Mouse (Mus musculus): ENCODE measurements at regions not wholly inside any gene's neighbourhood (a gene's known extent, or its start where the extent isn't known, plus 50 kb on each side); places are given as distances from the start of the nearest gene placed in this dataset.

DNA sequence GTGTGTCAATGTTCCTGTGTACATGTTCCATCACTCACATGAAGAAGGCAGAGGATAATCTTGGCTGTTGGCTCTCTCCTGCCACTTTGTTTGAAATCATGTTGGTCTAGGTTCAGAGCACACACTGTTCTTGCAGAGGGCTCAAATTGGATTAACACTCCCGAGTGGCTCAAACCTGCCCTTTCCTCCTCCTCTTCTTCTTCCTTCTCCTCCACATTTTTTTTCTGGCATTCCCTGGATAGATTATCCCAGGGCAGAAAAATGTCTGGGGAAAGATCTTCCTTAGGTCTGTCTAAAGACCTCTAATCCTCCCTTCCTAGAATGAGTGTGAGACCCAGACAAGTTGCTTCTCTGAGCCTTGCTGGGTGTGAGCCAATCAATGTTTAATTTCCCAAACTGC, 594.4 kb upstream of the 3110018I06Rik start:
- DNase-seq = no peak

DNA sequence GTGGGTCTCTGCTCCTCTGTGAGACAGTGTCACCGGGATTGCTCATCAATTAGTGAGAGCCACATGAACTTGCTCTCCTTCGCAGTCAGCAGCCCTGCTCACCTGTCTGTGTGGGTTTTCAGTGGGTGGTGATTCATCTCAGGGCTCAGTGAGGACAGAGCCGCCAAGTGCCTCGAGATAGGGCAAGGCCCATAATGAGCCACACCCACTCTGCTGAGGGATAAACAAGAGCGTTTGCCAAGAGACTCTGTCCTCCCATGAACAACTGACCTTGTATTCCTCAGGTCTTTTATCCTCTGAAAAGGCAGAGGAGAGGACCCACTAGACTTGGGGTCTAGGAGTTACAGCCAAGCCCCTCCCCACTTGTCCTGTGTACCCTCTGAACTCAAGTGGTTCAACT, 584.2 kb upstream of the 3110018I06Rik start:
- no peak for DNase-seq

DNA sequence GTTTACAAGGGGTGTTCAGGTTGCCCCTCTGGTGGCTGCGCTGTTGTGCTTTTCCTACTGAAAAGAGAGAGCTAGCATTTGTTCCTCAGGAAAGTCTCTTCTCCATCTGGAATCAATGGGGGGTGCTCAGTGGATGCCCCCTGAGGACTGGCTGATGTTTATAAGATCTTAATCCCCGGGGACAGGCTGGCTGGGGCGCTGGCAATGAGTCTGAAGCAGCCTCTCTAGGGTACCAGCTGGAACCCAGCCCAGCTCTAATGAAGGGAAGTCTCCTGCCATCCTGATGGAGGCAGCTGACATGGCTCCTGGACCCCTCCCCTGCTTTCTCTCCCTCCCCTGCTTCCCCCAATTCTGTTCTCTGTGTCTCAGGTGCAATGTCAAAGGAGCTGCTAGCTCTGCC, 575.6 kb upstream of the 3110018I06Rik start:
- DNase-seq = no peak

DNA sequence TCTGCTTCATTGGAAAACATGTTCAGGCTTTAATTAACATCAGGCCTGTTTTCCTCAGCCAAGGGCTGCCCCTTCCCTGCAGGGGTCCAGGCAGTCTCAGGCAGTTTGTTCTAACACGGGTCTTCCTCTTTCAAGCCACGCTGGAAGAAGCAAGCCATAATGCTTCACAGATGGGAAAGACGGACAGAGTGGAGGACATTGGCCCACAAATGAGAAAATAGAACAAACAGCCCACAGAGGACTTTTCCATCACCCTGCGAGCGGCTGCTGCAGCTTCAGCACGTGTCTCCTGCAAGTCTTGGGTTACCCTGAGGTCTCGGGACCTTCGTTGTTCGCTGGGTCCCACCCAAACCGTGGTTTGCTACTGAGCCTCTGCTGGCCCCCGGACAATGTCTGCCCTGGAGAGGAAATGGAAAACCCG, 565.9 kb upstream of the 3110018I06Rik start:
- peak; percentile 39 for DNase-seq

DNA sequence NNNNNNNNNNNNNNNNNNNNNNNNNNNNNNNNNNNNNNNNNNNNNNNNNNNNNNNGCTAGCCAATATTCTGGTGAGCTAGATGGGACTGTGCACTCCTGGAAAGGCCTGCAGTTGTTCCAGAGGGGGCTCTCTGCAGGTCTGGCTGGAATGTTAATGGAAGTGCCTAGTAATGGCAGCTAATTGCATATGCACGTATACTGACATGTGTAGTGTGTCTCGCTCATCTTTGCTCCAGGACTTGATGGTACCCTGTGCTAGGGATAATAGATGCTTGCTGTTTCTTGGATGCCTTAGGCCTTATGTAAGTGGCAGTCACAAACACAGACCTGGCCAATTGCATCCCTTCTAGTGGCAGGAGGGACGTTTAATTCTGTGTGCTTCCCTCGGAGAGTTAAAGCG, 560.0 kb upstream of the 3110018I06Rik start:
- DNase-seq = no peak

DNA sequence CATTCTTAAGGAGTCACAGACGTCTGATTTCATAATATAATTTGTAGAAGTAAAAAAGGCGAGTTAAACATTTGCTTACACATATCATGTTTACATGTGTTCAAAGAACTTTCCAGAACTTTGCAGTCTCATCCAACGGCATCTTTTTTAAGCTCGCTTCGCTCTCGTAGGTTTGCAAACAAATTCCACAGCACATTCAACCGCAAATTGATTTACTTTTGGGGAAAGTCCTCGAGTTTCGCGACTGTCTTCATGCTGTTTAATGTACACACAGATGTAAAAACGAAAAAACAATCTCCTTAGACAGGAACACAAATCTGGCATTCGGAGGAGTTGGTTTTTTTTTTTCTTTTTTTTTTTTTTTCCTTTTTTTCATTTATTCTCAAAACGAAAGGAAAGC, 559.3 kb upstream of the 3110018I06Rik start:
- no peak for DNase-seq

DNA sequence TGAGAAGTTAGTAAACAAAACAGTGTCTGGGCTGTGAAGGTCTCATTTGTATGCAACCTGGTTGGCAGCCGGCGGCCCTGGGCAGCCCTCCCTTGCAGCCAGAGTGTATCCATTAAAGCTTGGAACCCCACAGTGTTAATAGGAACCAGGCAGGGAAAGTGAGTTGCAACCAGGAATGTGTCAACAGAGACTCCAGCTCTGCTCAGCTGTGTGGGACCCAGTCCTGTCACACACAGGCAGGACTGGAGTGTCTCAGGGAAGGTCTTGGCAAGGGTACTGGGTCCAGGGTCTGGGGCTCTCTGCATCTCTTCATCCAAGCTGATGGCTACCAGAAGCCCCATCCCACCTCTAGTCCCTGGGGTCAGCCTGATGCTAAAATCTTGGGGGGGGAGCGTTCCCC, 556.8 kb upstream of the 3110018I06Rik start:
- no peak for DNase-seq

DNA sequence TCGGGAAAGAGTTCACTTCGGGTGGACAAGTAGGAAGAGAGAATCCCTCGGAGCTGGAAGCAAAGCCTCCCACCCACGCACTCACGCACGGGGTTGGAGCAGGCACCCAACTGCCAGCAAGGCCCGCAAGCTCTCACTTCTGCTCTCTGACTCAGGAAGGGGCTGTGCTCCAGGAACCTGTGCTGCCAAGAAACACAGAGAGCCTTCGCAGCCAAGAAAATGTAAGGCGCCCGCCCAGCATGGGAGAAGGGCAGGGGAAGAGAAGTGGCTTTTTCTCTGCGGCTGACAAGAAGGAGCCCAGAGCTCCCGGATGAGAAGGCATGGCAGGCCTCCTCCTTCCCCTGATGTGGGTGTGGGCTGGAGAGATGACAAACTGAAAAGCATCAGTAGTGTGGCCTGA, 549.1 kb upstream of the 3110018I06Rik start:
- DNase-seq = peak; percentile 18

DNA sequence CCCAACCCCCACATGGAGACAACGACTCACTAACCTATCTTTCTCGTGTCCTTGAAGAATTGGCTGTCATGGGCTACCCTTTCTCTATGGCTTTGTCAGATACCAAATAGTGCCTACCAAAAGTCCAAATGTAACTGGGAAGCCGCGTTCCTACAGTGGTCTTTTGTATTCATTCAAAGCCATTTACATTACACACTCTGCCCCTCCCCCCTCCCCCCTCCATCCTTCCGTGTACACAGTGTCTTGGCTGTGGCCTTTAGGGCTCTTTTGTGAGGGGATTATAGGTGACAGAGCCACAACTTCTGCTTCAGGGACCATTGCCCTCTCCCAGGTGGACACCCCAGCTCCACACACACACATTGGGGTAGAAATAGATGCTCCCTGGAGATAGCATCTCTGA, 544.6 kb upstream of the 3110018I06Rik start:
- no peak for DNase-seq

DNA sequence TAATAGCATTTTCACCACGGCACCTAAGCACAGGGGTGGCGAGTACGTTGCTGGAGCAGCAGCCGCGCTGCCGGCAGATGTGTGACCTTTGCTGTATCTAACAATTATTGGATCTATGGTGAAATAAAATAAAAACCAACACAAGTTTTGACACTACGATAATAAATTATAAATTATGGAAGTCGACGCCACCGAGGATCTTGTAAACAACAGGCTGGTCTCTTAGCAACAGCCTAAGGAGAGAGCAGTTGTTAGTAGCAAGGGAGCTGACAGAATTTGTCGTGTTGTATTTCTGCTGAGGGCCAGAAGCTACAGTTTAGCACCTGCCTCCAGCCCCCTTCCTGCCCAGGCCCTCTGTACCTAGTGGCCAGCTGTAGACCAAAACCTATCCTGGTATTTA, 535.8 kb upstream of the 3110018I06Rik start:
- no peak for DNase-seq

DNA sequence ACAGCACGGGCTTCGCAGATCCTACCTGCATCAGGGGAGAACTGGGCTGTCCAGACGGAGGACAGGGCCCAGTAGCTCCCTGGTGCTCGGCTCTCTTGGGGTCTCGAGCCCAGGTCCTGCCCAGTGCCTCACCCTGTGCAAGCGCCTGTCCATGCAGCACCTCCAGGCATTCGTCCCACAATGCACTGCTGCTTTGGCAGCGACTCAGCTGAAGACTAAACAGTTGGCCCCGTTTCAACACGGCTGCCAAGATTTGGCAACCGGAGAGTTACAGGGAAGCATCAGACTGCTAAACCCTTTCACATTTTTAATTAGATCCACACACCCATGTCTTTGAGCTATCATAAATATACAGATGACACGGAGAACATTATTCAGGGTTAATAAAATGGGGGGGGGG, 532.7 kb upstream of the 3110018I06Rik start:
- DNase-seq = peak; percentile 47

DNA sequence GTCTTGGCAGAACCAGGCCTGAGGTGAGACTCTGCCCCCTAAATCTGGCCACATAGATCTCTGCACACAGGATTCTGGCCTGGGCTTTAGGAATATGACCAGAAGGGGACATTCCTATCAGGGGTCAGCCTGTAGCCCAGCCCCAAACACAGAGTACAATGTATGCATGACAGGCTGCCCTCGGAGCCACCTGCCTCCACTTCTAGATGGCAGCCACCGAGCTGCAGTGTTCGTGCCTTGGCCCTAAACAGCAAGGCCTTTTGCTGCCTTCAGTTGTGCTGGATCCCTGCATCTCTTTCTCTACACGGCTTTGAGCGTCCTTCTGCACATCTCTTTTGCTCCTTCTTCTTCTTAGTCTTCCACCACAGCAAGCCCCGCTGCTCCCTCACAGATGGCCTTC, 532.2 kb upstream of the 3110018I06Rik start:
- no peak for DNase-seq

DNA sequence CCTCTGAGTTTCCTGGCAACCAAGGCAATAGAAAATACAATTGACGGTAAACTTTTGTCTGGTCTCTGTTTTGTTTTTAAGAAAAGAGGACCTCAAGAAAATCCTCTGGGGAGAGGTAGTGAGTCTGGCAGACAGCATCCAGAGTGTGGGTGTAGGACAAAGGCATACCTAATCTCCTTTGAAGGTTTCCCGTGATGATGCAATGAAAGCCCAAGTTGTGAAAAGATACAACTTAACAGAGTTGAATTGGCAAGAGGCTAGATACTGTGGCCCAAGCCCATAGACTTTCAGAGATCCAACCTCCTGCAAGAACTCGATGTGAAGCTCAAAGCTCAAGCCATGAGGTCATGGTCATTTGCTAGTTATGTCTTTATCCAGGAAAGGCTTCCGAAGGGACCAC, 526.4 kb upstream of the 3110018I06Rik start:
- DNase-seq = no peak

DNA sequence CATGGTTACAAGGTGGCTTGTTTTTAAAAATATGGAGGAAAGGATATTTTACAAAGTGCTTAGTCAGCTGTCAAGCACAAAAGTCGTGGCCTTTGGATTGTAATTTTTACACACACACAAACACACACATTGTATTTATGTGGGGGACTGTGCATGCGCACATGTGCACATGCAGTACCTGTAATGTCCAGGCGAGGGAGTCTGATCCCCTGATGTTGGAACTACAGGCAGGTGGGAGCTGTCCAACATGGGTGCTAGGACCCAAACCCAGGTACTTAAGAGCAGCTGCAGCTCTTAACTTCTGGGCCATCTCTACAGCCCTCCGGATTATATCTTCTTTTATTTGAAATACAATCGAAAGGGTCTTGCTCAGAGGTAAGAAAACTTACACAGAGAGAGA, 524.7 kb upstream of the 3110018I06Rik start:
- DNase-seq = peak; percentile 13

DNA sequence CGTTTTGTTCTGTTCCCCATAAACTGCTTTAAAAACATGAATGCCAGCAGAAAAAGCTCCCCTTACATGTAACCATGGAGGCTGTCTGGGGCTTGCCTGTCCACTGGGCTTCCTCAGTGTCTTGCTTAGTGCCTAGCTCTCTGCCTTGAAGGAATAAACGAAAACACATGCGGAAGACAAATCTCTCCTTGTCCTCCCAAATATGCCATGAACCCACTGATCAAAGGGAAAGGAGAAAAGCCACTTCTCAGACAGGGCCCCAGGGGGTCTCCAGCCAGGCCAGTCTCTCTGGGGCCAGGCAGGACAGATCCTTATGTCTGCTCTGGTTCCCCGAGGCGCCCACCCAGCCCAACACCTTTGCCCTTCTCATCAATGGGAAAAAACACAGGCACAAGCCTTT, 518.6 kb upstream of the 3110018I06Rik start:
- DNase-seq = no peak

DNA sequence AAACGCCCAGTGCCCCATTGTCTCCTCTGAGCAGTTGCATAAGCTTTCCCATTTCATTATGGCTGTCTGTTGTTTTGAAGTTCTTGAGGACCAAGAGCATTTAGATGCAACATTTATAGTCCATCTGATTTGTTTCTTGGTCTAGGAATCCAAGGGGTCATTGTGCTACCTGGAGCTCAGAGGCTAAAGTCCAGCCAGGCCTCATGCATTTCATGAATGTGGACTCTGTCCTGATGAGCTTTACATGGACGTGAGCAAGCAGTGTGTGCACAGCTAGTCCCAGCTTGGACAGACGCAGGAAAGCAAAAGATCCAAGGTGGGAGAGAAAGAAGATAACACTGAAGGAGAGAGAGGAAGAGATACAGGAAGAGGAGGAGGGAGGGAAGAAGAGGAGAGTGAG, 496.0 kb upstream of the 3110018I06Rik start:
- DNase-seq = no peak

DNA sequence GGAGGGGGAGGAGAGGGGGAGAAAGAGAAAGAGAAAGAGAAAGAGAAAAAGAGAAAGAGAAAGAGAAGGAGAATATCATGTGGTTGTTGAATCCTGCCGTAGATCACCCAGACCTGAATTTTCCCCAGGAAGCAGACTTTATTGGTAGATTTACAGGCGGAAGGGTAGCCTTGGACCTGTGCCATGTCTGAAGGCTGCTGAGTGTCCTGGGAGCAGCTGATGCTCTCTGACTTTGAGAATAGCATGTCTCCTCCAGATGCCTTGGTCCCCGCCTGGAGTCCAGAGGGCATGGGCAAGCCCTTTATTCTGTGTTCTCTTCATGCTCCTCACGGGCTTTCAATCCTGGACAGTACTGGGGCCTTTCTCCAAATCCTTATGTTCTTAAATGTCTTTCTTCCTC, 495.4 kb upstream of the 3110018I06Rik start:
- no peak for DNase-seq

DNA sequence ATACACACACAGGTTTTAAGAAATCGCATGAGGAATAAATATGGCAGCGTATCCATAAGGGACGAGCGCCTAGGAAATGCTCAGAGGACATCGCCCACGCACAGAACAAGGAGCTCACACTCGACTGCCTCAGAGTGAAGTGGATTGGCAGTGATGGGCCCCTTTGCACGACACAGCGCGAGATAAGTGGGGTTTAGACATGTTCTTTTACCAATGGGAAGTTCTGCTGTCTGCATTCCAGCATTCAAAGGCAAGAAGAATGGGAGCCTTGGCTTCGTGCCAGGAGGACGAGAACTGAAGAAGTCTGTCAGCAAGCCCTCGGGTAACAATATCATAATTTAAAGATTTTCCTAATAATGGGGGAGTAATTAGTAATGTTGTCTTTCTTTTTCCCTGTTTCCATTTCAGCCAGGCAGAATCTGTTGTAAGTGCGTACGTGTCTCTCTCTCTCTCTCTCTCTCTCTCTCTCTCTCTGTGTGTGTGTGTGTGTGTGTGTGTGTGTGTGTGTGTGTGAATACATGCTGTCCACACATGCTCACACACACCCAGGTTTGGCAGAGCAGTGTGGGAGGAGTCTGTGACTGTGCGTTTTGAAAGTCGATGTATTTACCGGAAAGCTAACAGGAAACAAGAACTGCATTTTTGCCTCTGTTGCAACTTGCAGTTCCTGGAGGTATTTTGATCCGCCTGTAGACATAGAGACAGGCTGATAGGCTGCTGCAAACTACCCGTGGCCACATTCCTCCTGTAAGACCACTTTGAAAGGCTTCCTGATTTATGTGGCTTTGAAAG, 477.2 kb upstream of the 3110018I06Rik start:
- DNase-seq = peak; percentile 6

DNA sequence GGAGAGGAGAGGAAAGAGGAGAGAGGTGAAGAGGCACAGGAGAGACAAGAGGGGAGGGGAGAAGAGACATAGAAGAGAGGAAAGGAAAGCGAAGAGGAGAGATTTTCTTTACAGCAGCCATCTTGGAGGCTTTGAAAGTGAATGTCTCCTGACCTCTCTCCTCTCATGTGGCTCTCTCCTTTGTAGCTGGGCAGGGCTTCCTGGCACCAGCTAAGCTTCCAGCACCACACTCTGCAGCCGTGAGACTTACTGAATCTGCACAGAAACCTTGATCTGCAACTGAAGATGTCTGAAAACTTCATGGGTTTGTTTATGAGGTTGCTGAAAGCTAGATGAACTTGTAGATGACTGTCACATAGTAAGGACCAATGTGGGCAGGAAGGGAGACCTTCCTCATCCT, 471.6 kb upstream of the 3110018I06Rik start:
- no peak for DNase-seq

DNA sequence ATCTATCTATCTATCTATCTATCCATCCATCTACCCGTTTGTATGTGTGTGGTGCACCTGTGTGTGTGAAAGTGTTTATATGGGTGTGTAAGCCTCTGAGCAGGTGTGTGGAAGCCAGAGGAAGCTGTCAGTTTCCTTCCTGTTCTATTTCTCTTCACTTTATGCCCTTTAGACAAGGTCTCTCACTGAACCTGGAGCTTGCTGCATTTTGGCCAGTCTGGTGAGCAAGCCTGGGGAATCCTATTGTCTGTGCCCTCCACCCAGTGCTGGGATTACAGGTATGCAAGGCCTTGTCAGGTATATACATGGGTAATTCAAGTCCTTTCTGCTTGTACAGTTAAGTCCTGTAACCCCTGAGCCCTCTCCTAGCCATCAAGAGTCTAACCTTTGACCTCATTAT, 466.6 kb upstream of the 3110018I06Rik start:
- DNase-seq = no peak

DNA sequence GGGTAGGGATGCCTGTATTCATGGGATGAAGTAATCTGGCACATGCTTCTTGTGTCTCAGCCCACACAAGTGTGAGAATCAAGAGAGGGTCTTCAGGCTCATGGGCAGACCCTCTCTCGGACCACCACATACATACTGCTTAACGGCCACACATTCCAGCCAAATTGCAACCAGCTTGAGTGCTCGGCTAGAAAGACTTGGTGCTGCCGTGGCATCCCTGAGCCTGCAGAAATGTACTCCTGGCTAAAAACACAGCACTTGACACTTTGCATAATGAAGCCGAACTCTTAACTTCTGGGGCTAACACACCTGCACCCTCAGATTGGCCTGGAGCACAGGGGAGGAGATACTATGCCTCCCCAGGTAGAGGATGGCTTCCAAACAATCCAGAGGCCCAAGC, 461.6 kb upstream of the 3110018I06Rik start:
- DNase-seq = no peak

DNA sequence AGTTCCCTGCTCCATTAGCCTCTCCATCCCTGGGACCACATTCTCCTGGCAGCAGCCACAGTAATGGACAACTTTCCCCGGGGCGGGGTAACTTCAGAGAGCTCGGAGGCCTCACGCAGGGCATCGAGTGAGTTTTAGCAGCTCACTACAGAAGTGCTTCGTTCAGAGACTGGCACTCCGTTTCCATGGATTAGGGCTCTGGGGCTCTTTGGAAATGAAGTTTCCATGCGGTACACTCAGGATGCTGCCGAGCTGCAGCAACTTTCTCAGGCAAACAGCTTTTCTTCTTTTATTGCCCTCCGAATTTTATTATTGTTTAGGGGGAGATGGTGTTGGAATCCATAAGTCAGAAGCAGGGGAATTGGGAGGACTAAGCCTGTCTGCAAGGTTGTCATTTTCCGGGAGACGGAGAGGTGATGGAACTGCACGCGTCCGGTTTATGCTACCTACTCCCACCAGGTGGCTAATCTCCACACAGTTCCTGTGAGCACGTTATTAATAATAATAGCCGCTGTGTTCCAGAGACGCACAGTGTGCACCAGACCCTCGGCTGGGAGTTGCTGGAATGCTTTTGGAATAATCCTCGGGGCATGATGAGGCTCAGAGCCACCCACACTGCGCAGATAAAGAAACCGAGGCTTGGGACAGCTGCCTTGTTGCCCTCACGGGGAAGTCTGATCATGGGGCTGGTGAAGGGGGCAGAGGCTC, 460.4 kb upstream of the 3110018I06Rik start:
- DNase-seq = no peak

DNA sequence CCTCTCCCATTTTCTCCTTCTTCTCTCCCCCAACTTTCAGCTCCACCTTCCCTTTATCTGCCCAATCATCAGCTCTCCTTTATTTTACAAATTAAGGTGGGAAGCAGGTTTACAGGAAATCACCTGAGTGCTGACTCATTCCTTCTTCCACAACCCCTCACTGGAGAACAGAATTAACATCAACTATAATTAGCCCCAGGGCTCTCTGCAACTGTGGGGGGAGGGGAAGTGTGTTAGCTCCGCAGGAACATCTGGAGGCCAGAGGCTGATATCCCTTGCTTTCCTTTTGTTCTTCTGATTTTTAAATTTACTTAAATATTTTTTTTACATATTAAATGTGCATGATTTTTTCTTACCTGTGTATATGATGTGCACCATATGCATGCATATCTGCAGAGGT, 459.4 kb upstream of the 3110018I06Rik start:
- no peak for DNase-seq

DNA sequence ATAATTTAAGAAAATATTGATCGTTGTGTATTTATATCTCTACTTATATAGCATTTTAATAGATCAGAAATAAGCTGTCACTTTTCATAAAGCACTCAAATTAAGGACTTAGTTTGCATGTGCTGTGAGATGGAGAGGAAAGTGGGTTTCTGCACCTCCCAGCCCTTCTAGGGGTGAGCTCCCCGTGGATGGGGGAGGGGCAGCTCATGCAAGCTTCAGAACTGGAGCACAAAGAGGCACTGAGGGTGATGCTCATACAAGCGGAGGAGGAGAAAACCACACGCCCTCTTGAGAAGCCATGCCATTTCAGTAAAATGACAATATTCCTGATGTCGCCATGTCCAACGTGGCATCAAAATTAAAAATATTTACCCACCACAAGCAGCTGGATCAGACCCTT, 452.1 kb upstream of the 3110018I06Rik start:
- DNase-seq = no peak

All from gastrocnemius, postnatal 10 days (tissue).